Mouse (Mus musculus) T-cell, adult 2 months (primary cell): ENCODE data around the gene Wdr25.

Experiments
- DNase-seq: peaks from one replicate; pipeline ENCODE4 v3.0.0; 2022; ENCODE audit warnings: low spot score

The Wdr25 gene

GRCm38 (mm10) chr12:108937506-108937905 is 44.1 kb downstream of the Wdr25 start:
- DNase-seq = no peak

GRCm38 (mm10) chr12:108938844-108939243 is 45.4 kb downstream of the Wdr25 start:
- DNase-seq = no peak

GRCm38 (mm10) chr12:108939317-108939716 is 45.9 kb downstream of the Wdr25 start:
- no peak for DNase-seq

DNA sequence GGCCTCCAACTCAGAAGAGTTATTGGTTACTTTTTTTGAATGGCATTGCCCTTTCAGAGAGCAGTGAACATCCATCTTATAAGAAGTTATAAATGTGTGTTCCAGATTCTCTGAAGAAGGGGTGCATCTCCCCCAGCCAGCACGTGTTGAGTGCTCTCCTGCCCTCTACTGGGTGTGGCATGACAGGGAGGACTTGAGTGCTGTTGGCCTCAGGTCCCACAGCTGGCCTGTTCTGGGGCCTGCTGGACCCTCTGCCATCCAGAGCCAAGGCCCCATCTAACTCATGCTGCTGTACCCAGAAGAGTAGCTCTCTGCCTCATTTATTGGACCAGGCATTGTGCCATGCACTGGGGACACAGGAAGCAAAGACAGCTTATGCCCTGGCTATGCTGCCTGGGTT is 46.8 kb downstream of the Wdr25 start:
- DNase-seq = no peak

DNA sequence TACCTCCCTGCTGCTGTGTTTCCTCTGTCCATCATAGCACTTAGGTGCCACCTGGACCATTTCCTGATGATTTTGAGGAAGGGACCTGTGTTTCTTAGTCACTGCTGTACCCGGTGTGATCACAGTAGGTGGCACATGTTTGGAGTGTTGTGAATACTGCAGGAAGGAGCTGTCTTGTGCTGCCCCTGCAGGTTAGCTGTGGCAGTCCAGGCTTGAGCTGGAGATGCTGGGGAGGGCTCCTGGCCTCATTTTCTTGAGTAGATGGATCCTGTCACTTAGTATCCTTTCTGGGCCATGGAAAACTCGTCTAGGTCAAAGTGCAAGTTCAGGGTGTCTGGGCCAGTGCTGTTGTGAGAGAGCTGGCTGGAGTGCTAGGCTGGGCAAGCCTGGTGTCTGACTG is 47.9 kb downstream of the Wdr25 start:
- DNase-seq = no peak

DNA sequence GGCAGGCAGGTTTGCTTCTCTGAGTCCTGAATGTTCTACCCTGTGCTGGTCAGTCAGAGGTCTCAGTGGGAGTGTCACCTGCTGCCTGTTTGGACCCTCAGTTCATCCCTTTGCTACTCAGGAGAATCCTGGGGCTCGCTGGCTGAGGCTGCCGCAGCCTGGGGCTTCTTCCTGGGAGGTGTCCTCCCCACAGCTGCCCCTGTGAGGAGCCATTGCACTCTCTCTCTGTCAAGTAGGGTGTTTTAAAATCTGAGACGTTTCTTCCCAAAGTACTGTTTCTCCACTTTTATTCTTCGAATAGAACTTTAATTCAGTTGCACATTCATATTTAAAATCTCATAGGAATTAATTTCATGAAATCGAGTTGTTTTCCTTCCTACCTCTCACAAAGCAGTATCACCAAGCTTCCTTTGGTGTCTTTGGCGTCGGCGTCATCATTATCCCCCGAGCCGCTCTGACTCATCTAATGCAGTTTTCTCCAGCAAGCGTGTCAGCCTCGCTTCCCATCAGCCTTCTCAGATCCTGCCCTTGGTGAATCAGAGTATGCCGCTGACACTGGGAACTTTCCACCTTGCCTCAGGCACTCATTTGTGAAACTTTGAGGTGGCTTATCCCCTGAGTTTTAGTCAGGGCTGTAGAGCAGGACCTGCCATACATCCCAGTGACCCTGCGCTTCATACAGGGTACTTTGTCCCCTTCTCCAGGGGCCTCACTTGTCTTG is 48.9 kb downstream of the Wdr25 start:
- DNase-seq = no peak

DNA sequence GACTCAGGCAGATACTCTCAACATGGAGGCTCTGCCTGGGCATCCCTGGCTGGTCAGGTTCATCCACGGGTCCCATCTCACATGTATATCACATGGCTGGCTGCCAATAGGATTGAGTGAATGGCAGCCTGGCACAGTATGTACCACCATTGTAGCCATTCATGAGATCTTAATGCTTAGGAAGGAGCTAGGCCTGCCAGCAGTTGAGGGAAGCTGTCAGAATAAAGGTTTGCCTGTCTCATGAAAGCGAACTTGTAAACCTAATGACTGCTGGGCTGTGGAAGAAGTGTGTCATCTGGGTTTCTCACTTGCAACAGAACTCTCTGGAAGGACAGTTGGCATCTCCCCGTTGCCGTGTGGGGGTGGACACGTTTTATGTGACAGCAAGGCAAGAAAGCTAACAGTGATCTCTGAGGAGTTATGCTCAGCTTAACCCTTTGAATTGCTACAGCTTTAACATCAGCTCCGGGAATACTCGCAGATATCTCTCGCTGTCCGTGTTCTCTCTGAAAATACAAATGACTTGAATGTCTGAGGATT is 59.6 kb downstream of the Wdr25 start:
- no peak for DNase-seq

GRCm38 (mm10) chr12:108953838-108954237 is 60.4 kb downstream of the Wdr25 start:
- DNase-seq = no peak

DNA sequence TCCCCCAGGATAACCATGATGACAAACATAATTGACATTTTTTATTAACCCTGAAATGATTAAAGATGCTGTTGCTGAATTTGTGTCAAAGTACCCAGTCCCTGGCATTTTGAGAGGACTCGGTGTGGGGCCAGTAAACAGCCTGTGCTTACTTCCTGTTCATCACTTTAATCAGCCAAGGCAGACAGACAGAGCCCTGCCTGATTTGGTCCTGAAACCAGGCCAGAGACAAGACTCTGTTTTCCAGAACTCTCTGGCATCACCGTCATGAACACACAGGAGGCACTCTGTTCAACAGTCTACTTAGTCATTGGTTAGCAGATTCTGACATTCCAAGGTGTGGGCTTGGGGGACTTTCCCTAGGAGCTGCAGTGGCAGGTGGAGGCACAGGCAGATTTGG is 61.0 kb downstream of the Wdr25 start:
- no peak for DNase-seq

GRCm38 (mm10) chr12:108958483-108958882 is 65.1 kb downstream of the Wdr25 start:
- DNase-seq = no peak

DNA sequence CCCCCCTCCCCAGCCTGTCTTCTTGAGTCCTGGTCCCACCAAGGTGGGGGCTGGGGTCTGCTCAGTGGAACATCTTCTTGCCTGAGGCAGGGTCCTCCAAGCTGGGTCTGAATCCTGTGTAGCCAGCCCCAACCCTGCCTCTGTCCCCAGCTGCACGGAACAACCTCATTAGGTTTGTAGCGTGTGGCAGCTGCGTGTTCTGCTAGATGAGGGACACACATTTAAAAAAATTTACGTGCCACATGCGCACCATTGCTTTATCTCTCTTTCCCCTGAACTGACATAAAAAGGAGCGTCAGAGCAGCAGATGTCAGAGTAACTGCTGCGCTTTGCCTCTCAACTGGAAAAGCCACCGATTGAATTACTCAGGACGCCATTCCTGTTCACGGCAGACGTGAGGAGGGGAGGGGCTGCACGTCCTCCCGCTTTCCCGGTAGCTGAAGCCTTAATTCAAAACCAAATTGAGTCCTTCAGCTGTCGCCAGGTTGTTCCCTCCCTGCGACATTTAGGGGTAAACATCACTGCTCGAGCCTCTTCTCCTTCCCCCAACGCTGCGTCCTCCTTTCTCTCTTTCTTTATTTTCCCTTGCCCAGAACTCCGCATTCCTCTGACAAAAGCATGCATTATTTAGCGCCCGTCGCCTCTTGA is 65.7 kb downstream of the Wdr25 start:
- DNase-seq = no peak

- DNase-seq = no peak
These were observed 66.3 kb downstream of the Wdr25 start for GRCm38 (mm10) chr12:108959639-108960219.

DNA sequence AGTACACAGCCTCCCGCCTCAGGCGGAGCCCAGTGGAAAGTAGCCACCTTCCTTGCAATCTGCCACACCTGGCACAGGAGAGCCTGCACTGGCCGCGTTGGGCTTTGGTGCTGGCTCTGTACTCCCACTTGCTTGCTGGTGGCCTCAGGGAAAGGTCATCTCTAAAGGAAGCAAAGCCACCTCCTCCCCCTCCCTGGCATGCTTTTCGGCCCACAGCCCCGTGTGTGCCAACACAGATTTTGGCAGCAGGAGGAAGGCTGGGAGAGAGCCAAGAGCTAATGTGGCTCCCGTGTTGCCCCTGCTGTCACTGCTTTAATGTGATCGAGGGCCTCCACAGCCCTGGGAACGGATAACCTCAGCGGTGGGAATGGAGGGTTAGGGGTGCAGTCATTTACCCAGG is 66.8 kb downstream of the Wdr25 start:
- DNase-seq = no peak

DNA sequence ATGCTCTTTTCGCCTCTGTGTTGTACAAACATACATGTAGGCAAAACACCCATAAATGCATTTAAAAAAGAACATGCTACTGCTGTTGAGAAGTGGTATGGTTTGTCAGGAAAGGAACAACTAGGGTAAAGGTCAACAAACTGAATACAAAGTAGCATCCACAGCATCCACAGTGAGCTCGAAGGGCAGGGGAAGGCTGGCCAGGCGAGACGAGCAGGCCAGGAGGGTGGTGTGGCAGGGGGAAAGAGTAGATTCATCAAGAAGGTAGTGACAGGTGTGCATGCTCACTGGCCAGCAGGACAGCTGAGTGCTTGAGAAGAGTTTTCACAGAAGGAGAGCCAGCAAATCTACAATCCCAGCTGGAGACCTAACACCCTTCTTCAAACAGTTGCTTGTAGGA is 74.2 kb downstream of the Wdr25 start:
- DNase-seq = no peak

GRCm38 (mm10) chr12:108968031-108968430 is 74.6 kb downstream of the Wdr25 start:
- no peak for DNase-seq

DNA sequence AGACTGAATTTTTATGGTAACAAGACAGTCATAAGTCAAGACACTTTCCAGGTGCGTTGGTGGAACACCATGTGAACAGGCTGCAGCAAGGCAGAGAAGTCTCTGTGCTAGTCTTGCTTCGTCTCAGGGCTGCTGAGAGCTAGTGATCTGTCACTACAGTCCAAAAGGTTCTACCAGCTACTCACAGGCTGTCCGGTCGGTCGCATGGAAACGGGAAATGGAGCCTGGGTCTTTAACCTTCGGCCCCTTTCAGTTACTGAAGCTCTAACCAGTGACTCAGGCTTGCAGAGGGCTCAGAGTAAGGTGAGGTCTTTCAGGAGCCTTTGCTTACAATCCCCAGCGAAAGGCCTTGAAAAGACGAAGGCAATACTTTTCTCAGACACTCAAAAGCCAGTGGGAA is 78.0 kb downstream of the Wdr25 start:
- no peak for DNase-seq

GRCm38 (mm10) chr12:108972234-108972633 is 78.8 kb downstream of the Wdr25 start:
- DNase-seq = no peak

DNA sequence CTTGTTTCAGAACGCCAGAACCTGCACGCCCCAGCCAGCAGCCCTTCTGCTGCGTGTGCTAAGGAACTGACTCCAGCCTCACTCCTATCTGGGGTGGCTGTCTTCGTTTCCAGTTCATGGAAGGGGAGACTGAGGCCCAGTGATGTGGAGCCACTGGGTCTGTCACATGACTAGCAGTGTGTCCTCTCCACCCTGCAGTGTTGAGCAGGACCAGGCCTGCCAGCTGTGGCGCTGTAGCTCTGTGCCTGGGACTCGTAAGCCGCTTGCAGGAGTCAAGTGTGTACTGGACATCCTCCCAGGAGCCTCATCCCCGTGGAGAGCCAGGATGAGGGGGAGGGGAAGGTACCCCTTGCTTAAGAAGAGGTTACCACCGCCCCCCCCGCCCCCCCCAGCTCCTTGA is 86.5 kb downstream of the Wdr25 start:
- DNase-seq = no peak

GRCm38 (mm10) chr12:108981941-108982683 is 88.7 kb downstream of the Wdr25 start:
- no peak for DNase-seq

DNA sequence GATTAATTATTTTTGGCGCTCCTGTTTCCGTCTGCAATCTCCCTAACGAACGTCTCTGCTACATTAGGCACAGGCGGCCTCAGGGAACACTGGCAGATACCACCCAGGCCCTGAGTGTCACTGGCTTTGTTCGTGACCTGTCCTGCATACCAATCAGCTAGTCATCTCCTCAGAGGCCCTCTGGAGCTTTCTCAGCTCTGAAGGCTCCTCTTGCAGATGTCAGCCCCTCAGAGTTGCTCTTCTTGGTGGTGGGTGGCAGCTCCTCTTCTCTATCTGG is 89.2 kb downstream of the Wdr25 start:
- DNase-seq = no peak

DNA sequence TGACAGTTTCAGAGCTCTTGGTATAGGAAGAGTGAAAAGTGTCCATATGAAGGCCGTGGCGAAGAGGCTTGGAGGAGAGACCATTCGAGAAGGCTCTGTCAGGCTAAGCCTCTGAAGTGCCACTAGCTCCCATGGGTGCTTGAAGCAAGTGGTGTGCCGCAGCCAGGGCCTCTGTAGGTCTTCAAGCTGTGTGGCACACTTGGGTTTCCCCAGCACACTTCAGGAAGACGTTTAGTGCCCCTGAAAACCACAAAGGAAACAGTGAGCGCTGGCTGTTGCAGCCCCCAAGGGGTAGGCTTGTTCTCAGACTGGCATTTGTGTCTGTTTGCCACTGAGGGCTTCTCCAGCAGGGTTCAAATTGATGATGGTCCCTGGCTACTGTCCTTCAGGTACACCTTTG is 90.1 kb downstream of the Wdr25 start:
- DNase-seq = no peak

GRCm38 (mm10) chr12:108984471-108984870 is 91.0 kb downstream of the Wdr25 start:
- no peak for DNase-seq

- DNase-seq = no peak
These were observed 91.6 kb downstream of the Wdr25 start for GRCm38 (mm10) chr12:108985025-108985424.
